Mouse (Mus musculus) left cerebral cortex, adult 2 months (tissue): ENCODE data around the gene Zfyve27. TPM values are rescaled to one million over a fixed set of nuclear protein-coding genes. Genes with fewer than 3 reads are reported as not detected.

Experiments used
- DNase-seq, 2 experiments: peaks; one replicate each; pipeline ENCODE4 v3.0.0; 2021 to 2022; ENCODE audit warnings: low spot score in 2 of 2, mixed read lengths in 1 of 2; ENCODE audit errors: extremely low spot score in 1 of 2
- H3K27ac ChIP-seq: fragments of 200-600 bp; 2 replicates; pipeline ENCODE4 v1.8.1; 2022
- H3K4me3 ChIP-seq: fragments of 200-600 bp; 2 replicates; pipeline ENCODE4 v1.8.1; 2022
- CTCF ChIP-seq: fragments of 200-600 bp; IDR thresholded peaks from 2 replicates; pipeline ENCODE4 v1.8.1; 2022; ENCODE audit warnings: antibody characterized with exemption, mild to moderate bottlenecking, moderate library complexity
- intact Hi-C: fragments of 180-260 bp; cut with DNase I; formaldehyde crosslinking; loops from one replicate; pipeline ENCODE4 v1.15.1; 2025
- total RNA-seq, 2 experiments: library from RNA; stranded (reverse); gene quantifications; 2 replicates each; pipeline ENCODE4 v1.2.3; 2021

The Zfyve27 gene
- total RNA-seq, 2 experiments from 2014 or later: 87.7 to 107 TPM

DNA sequence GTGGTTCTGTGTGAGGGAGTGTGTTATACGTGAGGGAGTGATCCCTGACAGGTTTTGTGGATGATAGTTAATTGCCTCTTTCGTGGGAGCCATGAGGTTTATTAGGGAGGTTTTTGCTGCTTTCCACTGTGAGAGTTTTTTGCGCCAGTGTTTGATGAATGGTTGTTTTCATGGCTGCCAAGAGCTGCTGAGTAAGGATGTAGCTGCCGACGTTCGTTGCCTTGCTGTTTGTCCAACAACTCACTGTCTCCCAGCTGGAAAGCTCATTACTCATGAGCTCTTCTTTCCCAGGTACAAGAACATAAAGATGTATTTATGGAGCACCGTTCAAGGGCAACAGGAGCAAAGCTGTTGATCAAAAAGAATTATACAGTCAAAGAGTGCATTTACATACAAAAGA lies 437 bp downstream of the Zfyve27 start:
- Histone ChIP-seq H3K27ac (no peak overlapping the region), H3K4me3 (no peak overlapping the region)
- no peak for DNase-seq
- no peak for TF ChIP-seq CTCF
- intact Hi-C loops: no loop called here

GRCm38 (mm10) chr19:42166130-42166529 lies 2.4 kb downstream of the Zfyve27 start:
- DNase-seq: peak; percentile 81 to 93
- peak overlapping the region; percentile 28; the same call in 1 of the 2 replicates for H3K4me3 ChIP-seq
- peak; percentile 95 for TF ChIP-seq CTCF
- H3K27ac ChIP-seq: no peak overlapping the region
- intact Hi-C loops: loop anchor here (1.0 to 2.0 kb wide), 3 partner anchors 22 to 131 kb away; partner anchors contain the start of genes Ankrd2 and Pi4k2a

DNA sequence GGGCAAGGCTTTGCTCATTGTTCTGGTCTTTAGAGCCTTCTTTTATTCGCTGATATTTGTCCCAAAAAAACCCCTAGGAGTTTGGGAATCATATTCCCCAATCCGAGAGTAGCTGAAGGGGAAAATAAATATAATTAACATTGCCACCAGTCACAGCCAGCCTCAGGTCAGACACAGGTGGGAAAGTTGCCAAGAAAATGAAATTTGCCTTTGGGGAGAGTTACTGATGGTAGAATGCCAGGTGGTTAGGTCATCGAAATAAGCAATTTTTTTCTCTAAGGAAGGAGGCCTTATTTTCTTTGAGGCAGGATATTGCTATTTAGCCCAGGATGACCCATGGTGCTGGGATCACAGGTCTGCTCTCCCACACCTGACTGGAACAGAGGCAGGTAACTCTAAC lies 3.0 kb downstream of the Zfyve27 start:
- Histone ChIP-seq H3K27ac (0 out of 2 replicates have a peak overlapping the region, but pooled peaks have one; percentile 20), H3K4me3 (no peak overlapping the region)
- intact Hi-C loops: loop anchor here (1.0 to 2.0 kb wide), 3 partner anchors 22 to 131 kb away; partner anchors contain the start of genes Ankrd2 and Pi4k2a
- no peak for TF ChIP-seq CTCF
- DNase-seq: no peak

DNA sequence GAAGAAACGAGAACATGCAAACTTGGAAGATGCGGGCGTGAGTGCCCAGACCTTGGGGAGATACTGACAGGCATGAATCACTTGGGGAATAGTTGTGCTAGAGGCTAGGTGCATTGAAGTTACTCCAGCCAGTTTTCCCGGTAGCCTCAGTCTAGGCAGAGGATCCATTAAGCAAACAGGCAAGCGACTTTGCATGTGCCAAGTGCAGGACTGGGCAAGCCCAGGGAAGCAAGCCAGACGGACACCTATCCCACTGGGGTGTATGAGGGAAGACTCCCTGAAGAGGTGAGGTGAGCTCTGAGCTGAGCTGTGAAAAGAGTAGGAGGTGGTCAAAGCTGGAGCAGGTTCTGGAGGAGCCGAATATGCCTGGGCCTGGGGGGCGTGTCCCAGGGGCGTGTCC lies 3.7 kb downstream of the Zfyve27 start:
- intact Hi-C loops: loop anchor here (2.0 kb wide), 1 partner anchor 77 kb away; the partner anchor contains the start of gene Pi4k2a
- Histone ChIP-seq H3K4me3 (no peak overlapping the region), H3K27ac (no peak overlapping the region)
- no peak for TF ChIP-seq CTCF
- no peak for DNase-seq

GRCm38 (mm10) chr19:42169322-42169975 lies 5.7 kb downstream of the Zfyve27 start:
- no peak for TF ChIP-seq CTCF
- H3K27ac ChIP-seq: peak overlapping the region; percentile 32; the same call in 1 of the 2 replicates
- H3K4me3 ChIP-seq: no peak overlapping the region
- intact Hi-C loops: no loop called here
- no peak for DNase-seq

DNA sequence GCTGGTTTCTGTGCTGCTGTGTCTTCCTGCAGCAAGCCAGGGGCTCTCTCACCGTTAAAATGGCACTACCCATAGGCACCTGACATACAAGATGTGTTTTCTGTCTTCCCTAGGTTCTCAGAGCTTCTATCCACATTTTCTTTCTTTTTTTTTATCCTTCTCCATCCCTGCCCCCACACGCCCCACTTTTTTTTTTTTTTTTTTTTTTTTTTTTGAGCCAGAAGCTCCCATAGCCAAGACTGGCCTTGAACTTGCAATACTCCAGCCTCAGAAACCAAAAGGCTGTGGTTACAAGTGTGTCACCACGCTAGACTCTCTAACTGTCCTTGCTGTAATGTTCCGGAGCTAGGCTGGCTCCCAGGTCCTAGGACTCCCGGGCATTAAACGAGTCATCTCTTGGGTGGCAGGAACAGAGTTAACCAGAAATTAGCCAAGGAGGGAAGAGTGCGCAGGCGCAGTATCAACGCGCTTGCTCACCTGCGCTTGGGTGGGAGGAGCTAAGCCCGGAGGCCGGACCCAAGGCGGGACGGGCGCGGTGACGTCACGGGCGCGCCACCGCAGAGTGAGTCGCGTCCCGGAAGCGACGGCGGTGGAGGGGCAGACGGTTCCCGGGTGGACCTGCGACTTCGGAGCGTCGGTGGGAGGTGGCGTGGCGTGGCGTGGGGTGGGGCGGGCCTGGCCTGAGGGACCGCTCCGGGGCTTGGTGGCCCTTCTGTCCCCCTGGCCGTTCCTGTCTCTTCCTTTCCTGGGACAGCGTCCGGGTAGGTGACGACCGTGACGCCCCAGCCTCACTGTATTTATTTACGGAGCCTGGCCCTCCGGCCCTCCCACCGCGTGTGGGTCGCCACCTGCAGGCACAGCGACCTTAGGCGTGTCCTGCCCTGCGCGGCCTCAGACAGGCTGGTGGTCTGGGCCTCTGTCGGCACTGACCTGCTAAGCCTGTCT lies 6.5 kb downstream of the Zfyve27 start:
- H3K27ac ChIP-seq: peak overlapping the region; percentile 87
- peak; percentile 94 for DNase-seq
- intact Hi-C loops: no loop called here

GRCm38 (mm10) chr19:42176841-42177240 lies 13.1 kb downstream of the Zfyve27 start:
- no peak for DNase-seq
- no peak overlapping the region for H3K4me3 ChIP-seq
- intact Hi-C loops: no loop called here
- TF ChIP-seq CTCF: no peak
- H3K27ac ChIP-seq: no peak overlapping the region

More for the DNA sequence above, 6.5 kb downstream of the Zfyve27 start:
- peak overlapping the region; percentile 93 for H3K4me3 ChIP-seq
- TF ChIP-seq CTCF: no peak

DNA sequence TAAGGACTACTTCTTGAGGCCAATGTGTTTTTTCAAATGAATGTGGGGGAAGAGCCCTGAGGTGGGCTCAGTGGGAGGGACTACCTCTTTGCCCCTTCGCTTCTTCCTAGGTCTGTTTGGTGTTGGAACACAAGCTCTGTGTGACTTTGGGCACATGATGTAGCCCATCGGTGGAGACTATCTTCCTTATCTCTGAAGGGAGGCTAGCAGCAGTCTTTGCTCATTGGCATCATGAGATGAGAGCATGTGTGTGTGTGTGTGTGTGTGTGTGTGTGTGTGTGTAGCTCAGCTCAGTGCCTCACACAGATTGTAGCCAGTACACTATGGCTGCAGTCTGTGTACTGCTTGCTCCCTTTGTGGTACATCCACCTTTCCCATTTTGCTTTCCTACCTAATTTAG lies 13.7 kb downstream of the Zfyve27 start:
- Histone ChIP-seq H3K4me3 (no peak overlapping the region), H3K27ac (no peak overlapping the region)
- no peak for DNase-seq
- no peak for TF ChIP-seq CTCF
- intact Hi-C loops: no loop called here

GRCm38 (mm10) chr19:42179356-42179755 lies 15.6 kb downstream of the Zfyve27 start:
- TF ChIP-seq CTCF: no peak
- intact Hi-C loops: no loop called here
- no peak for DNase-seq
- Histone ChIP-seq H3K27ac (no peak overlapping the region), H3K4me3 (no peak overlapping the region)

DNA sequence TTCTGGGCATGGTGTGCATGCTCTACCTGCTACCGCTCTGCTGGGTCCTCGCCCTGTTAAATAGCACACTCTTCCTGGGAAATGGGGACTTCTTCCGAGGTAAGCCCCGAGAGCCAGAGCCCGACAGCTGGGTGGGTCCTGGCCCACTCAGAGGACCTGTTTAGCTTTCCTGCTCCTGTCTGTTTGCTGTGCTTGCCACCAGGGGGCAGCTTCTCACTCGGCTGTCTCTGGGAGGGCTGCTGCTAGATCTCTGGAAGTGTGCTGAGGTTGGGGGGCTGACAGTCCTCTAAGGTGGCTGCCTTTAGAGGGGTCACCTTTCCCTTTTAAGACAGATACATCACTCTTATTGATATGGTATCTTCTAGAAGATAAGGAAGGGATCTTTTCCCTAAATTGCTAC lies 18.9 kb downstream of the Zfyve27 start:
- Histone ChIP-seq H3K27ac (no peak overlapping the region), H3K4me3 (no peak overlapping the region)
- DNase-seq: no peak
- intact Hi-C loops: no loop called here
- TF ChIP-seq CTCF: peak; percentile 65

DNA sequence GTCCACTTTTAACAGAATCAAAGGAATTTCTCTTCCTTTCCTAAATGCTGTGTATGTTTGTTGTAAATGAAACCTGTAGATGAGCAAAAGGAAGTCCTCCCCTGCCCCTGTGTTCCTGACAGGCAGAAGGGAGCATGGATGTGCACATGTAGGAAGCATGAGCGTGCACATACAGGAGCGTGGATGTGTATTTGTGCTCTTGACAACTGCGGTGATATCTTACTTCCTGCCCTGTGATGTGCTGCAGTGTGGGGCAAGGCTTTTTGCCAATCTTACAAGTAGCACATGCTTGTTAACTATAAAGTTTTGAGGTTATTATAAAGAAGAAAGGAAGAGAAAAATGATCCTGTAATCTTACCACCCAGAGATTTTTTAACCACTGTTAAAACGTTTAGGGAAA lies 26.0 kb downstream of the Zfyve27 start:
- Histone ChIP-seq H3K4me3 (no peak overlapping the region), H3K27ac (no peak overlapping the region)
- intact Hi-C loops: loop anchor here (2.0 kb wide), 1 partner anchor 83 kb away; no protein-coding TSS in a partner anchor
- no peak for TF ChIP-seq CTCF
- no peak for DNase-seq

GRCm38 (mm10) chr19:42190494-42190893 lies 26.7 kb downstream of the Zfyve27 start:
- intact Hi-C loops: loop anchor here (2.0 kb wide), 1 partner anchor 82 kb away; no protein-coding TSS in a partner anchor
- DNase-seq: peak in 1 of 2 experiments; percentile 55
- no peak overlapping the region for H3K27ac ChIP-seq
- H3K4me3 ChIP-seq: no peak overlapping the region
- TF ChIP-seq CTCF: peak; percentile 90
